Mouse (Mus musculus): ENCODE data around the gene Podxl2.

GRCm38 (mm10) chr6:88841514-88841780 is 33.4 kb downstream of the Podxl2 start:
- no peak for TF ChIP-seq HCFC1 (IDR thresholded peaks at IDR 0.05; ENCODE audit: borderline replicate concordance, insufficient read depth, low read length)
- TF ChIP-seq MAFK (IDR thresholded peaks at IDR 0.05; ENCODE audit: insufficient read depth, low read depth, low read length): no peak
- no peak for TF ChIP-seq CHD2 (IDR thresholded peaks at IDR 0.05; ENCODE audit: low read depth, low read length)
- no peak for TF ChIP-seq ZC3H11A (IDR thresholded peaks at IDR 0.05; ENCODE audit: borderline replicate concordance, low read depth, low read length)

Data from ES-E14 (cell line).